Mouse (Mus musculus) heart, adult 2 months (tissue): ENCODE results near the gene Rnf123.

Experiments
- CTCF ChIP-seq: fragments of 200-600 bp; IDR thresholded peaks from 2 replicates; pipeline ENCODE4 v1.8.1; 2022; ENCODE audit warnings: antibody characterized with exemption, mild to moderate bottlenecking, moderate library complexity
- EP300 ChIP-seq: fragments of 200-500 bp; IDR thresholded peaks from 2 replicates; pipeline ENCODE4 v1.6.1; 2011; ENCODE audit warnings: low read depth, low read length, control low read depth; ENCODE audit not compliant: insufficient read depth
- POLR2A ChIP-seq: fragments of 200-500 bp; IDR thresholded peaks from 2 replicates; pipeline ENCODE4 v1.6.1; 2011; ENCODE audit warnings: mild to moderate bottlenecking, low read depth, low read length, control low read depth; ENCODE audit not compliant: insufficient read depth

DNA sequence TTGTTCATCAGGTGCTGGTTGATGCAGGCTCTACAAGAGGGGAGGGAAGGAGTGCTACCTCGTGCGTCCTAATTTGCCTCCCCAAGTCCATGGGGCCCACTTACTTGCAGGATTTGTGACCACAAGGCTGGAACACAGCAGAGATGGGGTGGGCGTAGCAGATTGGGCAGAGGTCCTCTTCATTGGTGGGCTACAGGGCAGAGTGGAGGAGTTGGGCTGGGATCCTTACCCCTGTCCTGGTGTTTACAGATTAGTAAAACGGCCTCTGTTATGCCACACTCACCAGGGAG is 31.3 kb downstream of the Rnf123 start:
- TF ChIP-seq EP300 (no peak), CTCF (no peak), POLR2A (no peak)
